18 mouse cellular contexts compared by ENCODE assay signal in genomic region chr12:72437676-72438341, GRCm38 (mm10). TPM values are rescaled to one million over a fixed set of nuclear protein-coding genes. Genes with fewer than 3 reads are reported as not detected.
DNase-seq lines count a peak whose midpoint lies in the region; ATAC-seq and TF ChIP-seq lines count a peak whose summit lies in the region.
"Had no signal": no experiment of that assay in that cellular context is flagged by ENCODE, and none has a peak within 500 bp of the region (broad histone marks: within the 10 kb centered on the region; RNA-seq: fewer than 3 reads in every experiment).

No protein-coding gene starts in this region.

- no peak overlapping the region for H3K4me3 ChIP-seq in cerebellum, adult 2 months (replicated peaks; ENCODE audit: insufficient read depth, low read depth, low read length)
- H3K4me3 ChIP-seq in neural tube, embryonic 13.5 days, result no peak overlapping the region
- H3K4me3 ChIP-seq in hindbrain, postnatal 0 days (ENCODE audit: low read length), result no peak overlapping the region
- H3K4me3 ChIP-seq: embryonic facial prominence, embryonic 12.5 days; layer of hippocampus, adult 2 months; limb, embryonic 15.5 days had no signal

- no peak overlapping the region for H3K27ac ChIP-seq in cerebellum, adult 2 months (ENCODE audit: insufficient read depth, low read length)
- H3K27ac ChIP-seq in neural tube, embryonic 13.5 days (replicated peaks), result peak overlapping the region; percentile 42; the same call in 1 of the 2 replicates
- no peak overlapping the region for H3K27ac ChIP-seq in hindbrain, postnatal 0 days
- H3K27ac ChIP-seq: embryonic facial prominence, embryonic 12.5 days; kidney, postnatal 0 days; layer of hippocampus, adult 2 months; limb, embryonic 15.5 days; macrophage had no signal

- no peak for ATAC-seq in neural tube, embryonic 13.5 days (ENCODE audit: low read depth)
- no peak for ATAC-seq in hindbrain, postnatal 0 days
- no peak for ATAC-seq in granulocyte monocyte progenitor cell, adult 5-6 weeks (replicated peaks; ENCODE audit: poor library complexity, severe bottlenecking)
- ATAC-seq: intestine, embryonic 16.5 days; liver, postnatal 0 days had no signal

- no peaks in the 10 kb centered on the region for H3K27me3 ChIP-seq in cerebellum, adult 2 months (ENCODE audit: control insufficient read depth, insufficient read depth, low read length)
- no peaks in the 10 kb centered on the region for H3K27me3 ChIP-seq in neural tube, embryonic 13.5 days
- no peaks in the 10 kb centered on the region for H3K27me3 ChIP-seq in hindbrain, postnatal 0 days (ENCODE audit: insufficient read depth, low read length)
- H3K27me3 ChIP-seq: CH12.LX; embryonic facial prominence, embryonic 12.5 days; limb, embryonic 15.5 days had no signal

- H3K9ac ChIP-seq in neural tube, embryonic 13.5 days, result no peak overlapping the region
- no peak overlapping the region for H3K9ac ChIP-seq in hindbrain, postnatal 0 days (replicated peaks; ENCODE audit: low read length)
- H3K9ac ChIP-seq: embryonic facial prominence, embryonic 12.5 days; limb, embryonic 15.5 days; liver, postnatal 0 days had no signal

- no peak for TF ChIP-seq CTCF in cerebellum, adult 2 months (IDR thresholded peaks at IDR 0.05; ENCODE audit: borderline replicate concordance, insufficient read depth, low read depth, low read length)
- no peak for TF ChIP-seq CTCF in hindbrain, postnatal 0 days (IDR thresholded peaks at IDR 0.05; ENCODE audit: low read depth)

- 52% methylated on average over 10 of the region's 10 CpGs for WGBS in cerebellum, adult 2 months
- WGBS in neural tube, embryonic 13.5 days, result 52% methylated on average over 10 of the region's 10 CpGs
- 46% methylated on average over 10 of the region's 10 CpGs for WGBS in hindbrain, postnatal 0 days

- peaks cover 3% of the 10 kb centered on the region; the same call in 1 of the 2 replicates for H3K4me1 ChIP-seq in cerebellum, adult 2 months (ENCODE audit: control insufficient read depth, insufficient read depth, low read length)
- H3K4me1 ChIP-seq in neural tube, embryonic 13.5 days (replicated peaks), result peaks cover 41% of the 10 kb centered on the region
- H3K4me1 ChIP-seq in hindbrain, postnatal 0 days (ENCODE audit: insufficient read depth, low read length), result 0 out of 2 replicates have a peak, but pooled peaks cover 11% of the 10 kb centered on the region
- H3K4me1 ChIP-seq: embryonic facial prominence, embryonic 12.5 days had no signal

- no peaks in the 10 kb centered on the region for H3K9me3 ChIP-seq in neural tube, embryonic 13.5 days
- no peaks in the 10 kb centered on the region for H3K9me3 ChIP-seq in hindbrain, postnatal 0 days (ENCODE audit: low read length)
- H3K9me3 ChIP-seq: embryonic facial prominence, embryonic 12.5 days; limb, embryonic 15.5 days had no signal

- TF ChIP-seq POLR2A in cerebellum, adult 2 months (IDR thresholded peaks at IDR 0.05; ENCODE audit: borderline replicate concordance, insufficient read depth, low read length), result no peak

- H3K36me3 ChIP-seq in neural tube, embryonic 13.5 days, result no peaks in the 10 kb centered on the region
- no peaks in the 10 kb centered on the region for H3K36me3 ChIP-seq in hindbrain, postnatal 0 days (ENCODE audit: insufficient read depth, low read length)
- H3K36me3 ChIP-seq: embryonic facial prominence, embryonic 12.5 days; limb, embryonic 15.5 days had no signal

- peak; percentile 83 to 89 for DNase-seq in cerebellum, postnatal 10 days
- no peak for DNase-seq in cerebellum, adult 2 months
- DNase-seq in neural tube, embryonic 10.5 days (ENCODE audit: extremely low spot score, low spot score), result no peak
- DNase-seq in hindbrain, postnatal 0 days (ENCODE audit: low spot score), result peak; percentile 60
- no peak for DNase-seq in adrenal gland, postnatal 14 days
- no peak for DNase-seq in lung, adult 18-20 months
- DNase-seq: heart, postnatal 14 days; liver, postnatal 0 days; thymus, adult 2 months had no signal

- no peak overlapping the region for H3K4me2 ChIP-seq in neural tube, embryonic 13.5 days
- no peak overlapping the region for H3K4me2 ChIP-seq in hindbrain, postnatal 0 days (ENCODE audit: low read depth, low read length)
- H3K4me2 ChIP-seq: embryonic facial prominence, embryonic 12.5 days; limb, embryonic 15.5 days had no signal

RNA-seq across cellular contexts. Expression of gene Lrrc9, which starts 3.9 kb away (rescaled TPM):
- polyA plus RNA-seq in cerebellum, adult 2 months (2012; rRNA removed), result 1.2 and 1.6 TPM in 2 replicates
- polyA plus RNA-seq in neural tube, embryonic 13.5 days (2015; fragmentation: Nextera tagmentation; extraction: Ambion mirVana), result 3.4 and 4.1 TPM in 2 replicates
- total RNA-seq in hindbrain, postnatal 0 days (2014; rRNA removed), result 3.1 and 3.7 TPM in 2 replicates
- polyA plus RNA-seq in hindbrain, postnatal 0 days (2015; fragmentation: Nextera tagmentation; extraction: Ambion mirVana), result 2.9 and 3.8 TPM in 2 replicates
- 2.9 and 4.4 TPM in 2 replicates for total RNA-seq in adrenal gland, postnatal 14 days (2021)
- total RNA-seq in granulocyte monocyte progenitor cell, adult 5-6 weeks (2014; fragmentation: Nextera tagmentation), result 0.36 TPM in 1 of 2 replicates, not detected in the other
- 0.41 and 0.52 TPM in 2 replicates for total RNA-seq in granulocyte monocyte progenitor cell, adult 5-6 weeks (2017)
- total RNA-seq: CH12.LX had no signal

RNA-seq across cellular contexts. Expression of gene Rtn1, which starts 29.0 kb away (rescaled TPM):
- 941 and 958 TPM in 2 replicates for polyA plus RNA-seq in cerebellum, adult 2 months (2012; rRNA removed)
- polyA plus RNA-seq in neural tube, embryonic 13.5 days (2015; fragmentation: Nextera tagmentation; extraction: Ambion mirVana), result 1,998 and 2,137 TPM in 2 replicates
- total RNA-seq in hindbrain, postnatal 0 days (2014; rRNA removed), result 1,721 and 1,894 TPM in 2 replicates
- 3,263 and 3,445 TPM in 2 replicates for polyA plus RNA-seq in hindbrain, postnatal 0 days (2015; fragmentation: Nextera tagmentation; extraction: Ambion mirVana)
- 19.1 and 37.3 TPM in 2 replicates for total RNA-seq in adrenal gland, postnatal 14 days (2021)
- not detected in 2 replicates for total RNA-seq in granulocyte monocyte progenitor cell, adult 5-6 weeks (2014; fragmentation: Nextera tagmentation)
- not detected in 2 replicates for total RNA-seq in granulocyte monocyte progenitor cell, adult 5-6 weeks (2017)

Comparison
In these comparisons a context has a peak if more than half of its experiments do, and no peak if none do; other contexts are left out.
1. DNase-seq: peak in cerebellum, postnatal 10 days (2 of 2) and hindbrain, postnatal 0 days (single experiment); none in cerebellum, adult 2 months (0 of 2), neural tube, embryonic 10.5 days (single experiment), adrenal gland, postnatal 14 days (single experiment) and lung, adult 18-20 months (0 of 2).
2. RNA of gene Rtn1, which starts 29.0 kb away (total RNA-seq): 1,721 to 1,894 TPM in hindbrain, postnatal 0 days; 19.1 to 37.3 TPM in adrenal gland, postnatal 14 days and not detected in granulocyte monocyte progenitor cell, adult 5-6 weeks; every median in the first group is over 10 times any median in the second.